In the genomic region with DNA sequence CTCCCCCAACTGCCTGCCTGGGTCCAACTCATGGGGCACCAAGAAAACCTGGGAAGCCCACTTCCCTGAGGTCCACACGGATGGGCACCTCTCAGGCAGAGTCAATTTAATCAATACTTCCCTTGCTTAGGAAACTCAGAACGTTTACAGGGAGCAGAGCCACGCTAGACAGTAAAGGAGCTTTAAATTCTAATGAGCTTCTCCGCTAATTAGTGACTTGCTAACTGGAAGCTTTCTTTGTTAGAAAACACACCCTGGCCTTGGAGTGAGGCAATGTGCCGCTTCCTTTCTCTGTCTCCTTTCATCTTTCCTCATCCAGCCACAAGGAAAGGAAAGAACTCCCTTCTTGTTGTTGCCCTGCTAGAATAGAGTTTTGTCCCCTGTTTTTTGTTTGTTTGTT, we compare ENCODE assay signal across 18 mouse cellular contexts. TPM values are rescaled to one million over a fixed set of nuclear protein-coding genes. Genes with fewer than 3 reads are reported as not detected.
"Had no signal": no experiment of that assay in that cellular context is flagged by ENCODE, and none has a peak within 500 bp of the region (broad histone marks: within the 10 kb centered on the region; RNA-seq: fewer than 3 reads in every experiment).

No protein-coding gene starts in this region.

- H3K4me3 ChIP-seq: layer of hippocampus, adult 2 months; limb, embryonic 12.5 days; limb, embryonic 15.5 days; midbrain, embryonic 12.5 days had no signal

- H3K9me3 ChIP-seq: limb, embryonic 12.5 days; limb, embryonic 15.5 days; midbrain, embryonic 12.5 days had no signal

- H3K4me1 ChIP-seq: limb, embryonic 12.5 days; limb, embryonic 15.5 days had no signal

- H3K36me3 ChIP-seq: limb, embryonic 12.5 days; limb, embryonic 15.5 days; midbrain, embryonic 12.5 days had no signal

- H3K9ac ChIP-seq: limb, embryonic 12.5 days; limb, embryonic 15.5 days; liver, embryonic 14.5 days; liver, postnatal 0 days; lung, embryonic 14.5 days; midbrain, embryonic 12.5 days had no signal

- H3K27ac ChIP-seq: kidney, postnatal 0 days; layer of hippocampus, adult 2 months; limb, embryonic 12.5 days; limb, embryonic 15.5 days; liver, embryonic 14.5 days; macrophage; midbrain, embryonic 12.5 days had no signal

- DNase-seq: kidney, adult 2 months; kidney, postnatal 25 days; layer of hippocampus, adult 9-11 months; liver, postnatal 0 days; lung, embryonic 14.5 days; thymus, adult 18-20 months; thymus, postnatal 25 days had no signal

- ATAC-seq: liver, postnatal 0 days; lung, postnatal 0 days had no signal

- H3K4me2 ChIP-seq: limb, embryonic 12.5 days; limb, embryonic 15.5 days; liver, embryonic 11.5 days; lung, embryonic 14.5 days; midbrain, embryonic 12.5 days had no signal

RNA-seq across cellular contexts. Expression of a gene that starts 54.6 kb away (rescaled TPM):
- polyA plus RNA-seq: limb, embryonic 12.5 days; neural tube, embryonic 11.5 days; neural tube, embryonic 14.5 days had no signal
